Mouse (Mus musculus): ENCODE data around the gene Rps2. TPM values are rescaled to one million over a fixed set of nuclear protein-coding genes. Genes with fewer than 3 reads are reported as not detected.

The Rps2 gene
- polyA plus RNA-seq, 1 experiment from 2014 or later: 856 TPM

DNA sequence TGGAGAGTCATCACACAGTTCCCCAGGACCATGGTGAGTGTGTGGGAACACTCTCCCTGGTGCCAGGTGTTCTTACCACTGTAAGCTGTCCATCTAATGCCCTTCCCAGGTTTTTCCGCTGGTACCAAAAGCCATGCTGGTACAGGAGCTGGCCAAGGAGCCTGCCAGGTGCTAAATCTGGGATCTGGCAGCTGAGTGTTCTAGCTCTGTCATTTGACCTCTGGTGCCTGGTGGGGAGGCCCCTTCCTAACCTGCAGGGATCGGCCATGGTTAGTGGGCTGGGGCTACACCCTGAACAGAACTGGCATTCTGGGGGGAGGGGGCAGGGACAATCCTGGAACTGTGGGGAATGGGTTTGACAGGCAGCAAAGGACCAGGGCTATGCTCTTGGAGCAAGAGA lies 9.7 kb downstream of the Rps2 start, which contains the start of gene Rpl3l:
TSS of gene Rpl3l (plus strand) at position 203 of the 400 bp plus-strand sequence.
- H3K36me3 ChIP-seq (replicated peaks; ENCODE audit: insufficient read depth, low read length): peaks cover under 1% of the 10 kb centered on the region; the same call in 1 of the 2 replicates
- no peaks in the 10 kb centered on the region for H3K9me3 ChIP-seq (ENCODE audit: low read length)
- H3K27me3 ChIP-seq (ENCODE audit: insufficient read depth, low read length): no peaks in the 10 kb centered on the region
- TF ChIP-seq CTCF (IDR thresholded peaks at IDR 0.05; ENCODE audit: low read depth): no peak
- TF ChIP-seq EP300 (IDR thresholded peaks at IDR 0.05; ENCODE audit: low read depth): no peak
- no peak within 1 kb of the TSS for H3K4me3 ChIP-seq (ENCODE audit: low read depth, low read length)
- no peak within 1 kb of the TSS for H3K4me2 ChIP-seq (ENCODE audit: low read depth, low read length)
- ATAC-seq (no peak), DNase-seq (no peak)
- H3K27ac ChIP-seq (ENCODE audit: low read depth): no peak within 1 kb of the TSS
- H3K4me1 ChIP-seq (ENCODE audit: insufficient read depth): peaks cover 14% of the 10 kb centered on the region
- 75% methylated on average over 2 of the region's 2 CpGs for WGBS (ENCODE audit: insufficient replicate concordance)
- no peak within 1 kb of the TSS; the same call in 1 of the 2 replicates for H3K9ac ChIP-seq (replicated peaks)

DNA sequence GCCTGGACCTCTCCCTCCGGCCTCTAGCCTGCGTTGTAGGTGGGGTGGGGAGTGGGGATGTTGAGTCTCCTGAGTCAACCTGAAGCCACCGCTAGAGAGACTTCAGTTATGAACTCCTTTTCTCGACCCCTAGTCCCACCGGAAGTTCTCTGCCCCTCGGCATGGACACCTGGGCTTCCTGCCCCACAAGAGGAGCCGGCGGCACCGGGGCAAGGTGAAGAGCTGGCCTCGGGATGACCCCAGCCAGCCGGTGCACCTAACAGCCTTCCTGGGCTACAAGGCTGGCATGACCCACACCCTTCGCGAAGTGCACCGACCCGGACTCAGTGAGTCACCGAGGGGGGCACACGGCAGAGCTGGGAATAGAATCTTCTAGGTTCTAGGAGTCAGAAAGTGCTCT lies 10.3 kb downstream of the Rps2 start:
- DNase-seq (no peak), ATAC-seq (no peak)
- no peaks in the 10 kb centered on the region for H3K27me3 ChIP-seq (ENCODE audit: insufficient read depth, low read length)
- no peak overlapping the region for H3K4me3 ChIP-seq (ENCODE audit: low read depth, low read length)
- TF ChIP-seq CTCF (IDR thresholded peaks at IDR 0.05; ENCODE audit: low read depth): no peak
- no peak for TF ChIP-seq EP300 (IDR thresholded peaks at IDR 0.05; ENCODE audit: low read depth)
- peaks cover 8% of the 10 kb centered on the region for H3K4me1 ChIP-seq (ENCODE audit: insufficient read depth)
- H3K4me2 ChIP-seq (ENCODE audit: low read depth, low read length): no peak overlapping the region
- WGBS (ENCODE audit: insufficient replicate concordance): 72% methylated on average over 16 of the region's 17 CpGs
- no peaks in the 10 kb centered on the region for H3K36me3 ChIP-seq (replicated peaks; ENCODE audit: insufficient read depth, low read length)
- H3K9me3 ChIP-seq (ENCODE audit: low read length): no peaks in the 10 kb centered on the region
- no peak overlapping the region; the same call in 1 of the 2 replicates for H3K9ac ChIP-seq (replicated peaks)
- H3K27ac ChIP-seq (ENCODE audit: low read depth): no peak overlapping the region

DNA sequence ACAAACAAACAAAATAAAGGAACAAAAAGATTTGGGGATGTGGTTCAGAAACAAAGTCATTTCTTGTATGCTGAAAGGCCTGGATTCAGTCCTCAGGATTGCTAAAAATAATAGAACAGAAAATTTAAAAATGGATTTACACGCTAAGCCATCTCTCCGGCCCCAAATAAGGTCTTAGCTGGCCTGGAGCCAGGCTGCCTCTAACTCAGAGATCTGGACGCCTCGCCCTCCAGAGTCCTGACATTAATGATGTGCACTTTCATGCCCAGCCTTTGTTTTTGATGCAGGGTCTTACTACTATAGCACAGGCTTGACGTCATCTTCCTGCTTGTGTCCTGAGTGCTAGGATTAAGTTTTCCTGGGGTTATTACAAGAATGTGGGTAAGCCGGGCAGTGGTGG lies 11.2 kb downstream of the Rps2 start:
- no peak overlapping the region for H3K4me3 ChIP-seq (ENCODE audit: low read depth, low read length)
- H3K9ac ChIP-seq (replicated peaks): no peak overlapping the region
- DNase-seq: no peak
- peaks cover 3% of the 10 kb centered on the region; the same call in 1 of the 2 replicates for H3K4me1 ChIP-seq (ENCODE audit: insufficient read depth)
- no peak overlapping the region for H3K27ac ChIP-seq (ENCODE audit: low read depth)
- H3K27me3 ChIP-seq (ENCODE audit: insufficient read depth, low read length): no peaks in the 10 kb centered on the region
- TF ChIP-seq EP300 (IDR thresholded peaks at IDR 0.05; ENCODE audit: low read depth) (no peak), CTCF (IDR thresholded peaks at IDR 0.05; ENCODE audit: low read depth) (no peak)
- H3K36me3 ChIP-seq (replicated peaks; ENCODE audit: insufficient read depth, low read length): no peaks in the 10 kb centered on the region
- no peak for ATAC-seq
- no peaks in the 10 kb centered on the region for H3K9me3 ChIP-seq (ENCODE audit: low read length)
- 76% methylated on average over 6 of the region's 6 CpGs for WGBS (ENCODE audit: insufficient replicate concordance)
- no peak overlapping the region for H3K4me2 ChIP-seq (ENCODE audit: low read depth, low read length)

DNA sequence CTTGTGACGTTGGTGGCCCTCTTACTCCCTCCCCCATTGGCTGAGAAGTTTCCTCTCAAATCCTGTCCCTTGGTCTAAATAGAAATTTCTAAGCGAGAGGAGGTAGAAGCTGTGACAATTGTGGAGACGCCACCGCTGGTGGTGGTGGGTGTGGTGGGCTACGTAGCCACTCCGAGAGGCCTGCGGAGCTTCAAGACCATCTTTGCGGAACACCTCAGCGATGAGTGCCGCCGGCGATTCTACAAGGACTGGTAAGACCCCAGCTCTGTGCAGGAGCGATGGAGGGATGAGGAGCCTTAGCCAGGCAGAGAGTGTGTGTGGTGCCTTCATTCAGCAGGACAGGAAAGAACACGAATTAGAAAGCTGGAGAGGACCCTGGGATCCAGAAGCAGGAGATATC lies 12.9 kb downstream of the Rps2 start:
- H3K9me3 ChIP-seq (ENCODE audit: low read length): no peaks in the 10 kb centered on the region
- no peak overlapping the region for H3K27ac ChIP-seq (ENCODE audit: low read depth)
- WGBS (ENCODE audit: insufficient replicate concordance): 80% methylated on average over 14 of the region's 14 CpGs
- peaks cover 7% of the 10 kb centered on the region for H3K4me1 ChIP-seq (ENCODE audit: insufficient read depth)
- H3K4me2 ChIP-seq (ENCODE audit: low read depth, low read length): no peak overlapping the region
- H3K36me3 ChIP-seq (replicated peaks; ENCODE audit: insufficient read depth, low read length): no peaks in the 10 kb centered on the region
- TF ChIP-seq CTCF (IDR thresholded peaks at IDR 0.05; ENCODE audit: low read depth) (no peak), EP300 (IDR thresholded peaks at IDR 0.05; ENCODE audit: low read depth) (no peak)
- H3K27me3 ChIP-seq (ENCODE audit: insufficient read depth, low read length): no peaks in the 10 kb centered on the region
- H3K4me3 ChIP-seq (ENCODE audit: low read depth, low read length): no peak overlapping the region
- H3K9ac ChIP-seq (replicated peaks): no peak overlapping the region
- ATAC-seq (no peak), DNase-seq (no peak)

DNA sequence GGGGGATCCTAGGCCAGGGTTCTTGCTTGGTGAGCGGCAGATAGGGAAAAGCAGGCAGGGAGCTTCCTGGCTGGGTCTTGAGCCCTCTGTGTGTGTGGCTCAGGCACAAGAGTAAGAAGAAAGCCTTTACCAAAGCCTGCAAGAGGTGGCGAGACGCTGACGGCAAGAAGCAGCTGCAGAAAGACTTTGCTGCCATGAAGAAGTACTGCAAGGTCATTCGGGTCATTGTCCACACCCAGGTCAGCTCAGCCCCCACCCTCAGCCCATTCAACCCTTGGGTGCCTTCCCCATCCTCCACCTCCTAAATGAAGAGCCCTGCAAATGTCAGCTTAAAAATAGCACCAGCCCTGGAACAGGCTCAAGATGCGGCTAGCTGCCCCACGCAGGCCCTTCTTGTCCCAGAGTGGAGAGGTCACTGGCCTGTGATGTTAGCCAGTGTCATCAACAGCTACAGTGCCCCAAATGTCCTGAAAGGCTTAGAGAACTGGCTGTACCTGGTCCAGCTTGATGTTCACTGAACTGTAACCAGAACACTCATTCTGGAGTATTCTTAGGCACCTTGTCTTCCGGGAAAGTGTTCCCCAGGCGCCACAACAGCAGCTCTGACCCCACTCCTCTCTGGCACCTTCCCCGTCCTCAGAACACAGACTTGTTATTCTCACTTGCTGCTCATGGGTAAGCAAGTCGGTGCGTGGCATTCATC lies 14.5 kb downstream of the Rps2 start:
- ATAC-seq (no peak), DNase-seq (no peak)
- no peaks in the 10 kb centered on the region for H3K9me3 ChIP-seq (ENCODE audit: low read length)
- no peak overlapping the region for H3K4me3 ChIP-seq (ENCODE audit: low read depth, low read length)
- H3K4me1 ChIP-seq (ENCODE audit: insufficient read depth): peaks cover 15% of the 10 kb centered on the region
- H3K27ac ChIP-seq (ENCODE audit: low read depth): no peak overlapping the region
- H3K27me3 ChIP-seq (ENCODE audit: insufficient read depth, low read length): no peaks in the 10 kb centered on the region
- H3K36me3 ChIP-seq (replicated peaks; ENCODE audit: insufficient read depth, low read length): no peaks in the 10 kb centered on the region
- TF ChIP-seq EP300 (IDR thresholded peaks at IDR 0.05; ENCODE audit: low read depth) (no peak), CTCF (IDR thresholded peaks at IDR 0.05; ENCODE audit: low read depth) (no peak)
- no peak overlapping the region for H3K4me2 ChIP-seq (ENCODE audit: low read depth, low read length)
- no peak overlapping the region for H3K9ac ChIP-seq (replicated peaks)
- 77% methylated on average over 12 of the region's 12 CpGs for WGBS (ENCODE audit: insufficient replicate concordance)

DNA sequence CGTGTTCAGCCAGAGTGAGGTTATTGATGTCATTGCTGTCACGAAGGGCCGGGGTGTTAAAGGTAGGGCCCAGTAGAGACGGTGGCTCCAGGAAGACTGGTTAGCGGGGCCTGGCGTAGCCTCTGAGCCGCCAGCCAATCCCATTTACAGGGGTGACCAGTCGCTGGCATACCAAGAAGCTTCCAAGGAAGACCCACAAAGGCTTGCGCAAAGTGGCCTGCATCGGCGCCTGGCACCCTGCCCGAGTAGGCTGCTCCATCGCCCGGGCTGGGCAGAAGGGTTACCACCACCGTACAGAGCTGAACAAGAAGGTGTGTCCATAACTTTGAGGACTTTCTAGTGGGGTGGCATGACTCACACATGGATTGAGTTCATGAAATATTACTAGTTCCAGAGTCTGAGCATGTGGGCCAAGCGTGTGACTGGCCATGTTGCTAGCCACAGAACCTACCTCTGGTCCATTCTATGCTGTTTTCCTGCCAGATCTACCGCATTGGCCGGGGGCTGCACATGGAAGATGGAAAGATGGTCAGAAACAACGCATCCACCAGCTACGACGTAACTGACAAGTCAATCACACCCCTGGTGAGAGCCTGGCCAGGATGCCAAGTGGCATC lies 15.6 kb downstream of the Rps2 start:
- TF ChIP-seq CTCF (IDR thresholded peaks at IDR 0.05; ENCODE audit: low read depth) (no peak), EP300 (IDR thresholded peaks at IDR 0.05; ENCODE audit: low read depth) (no peak)
- no peak for ATAC-seq
- Histone ChIP-seq H3K4me1 (ENCODE audit: insufficient read depth) (peaks cover 15% of the 10 kb centered on the region), H3K27me3 (ENCODE audit: insufficient read depth, low read length) (no peaks in the 10 kb centered on the region), H3K4me2 (ENCODE audit: low read depth, low read length) (no peak overlapping the region), H3K9ac (replicated peaks) (no peak overlapping the region), H3K27ac (ENCODE audit: low read depth) (no peak overlapping the region), H3K9me3 (ENCODE audit: low read length) (no peaks in the 10 kb centered on the region), H3K36me3 (replicated peaks; ENCODE audit: insufficient read depth, low read length) (no peaks in the 10 kb centered on the region), H3K4me3 (ENCODE audit: low read depth, low read length) (no peak overlapping the region)
- DNase-seq: no peak
- WGBS (ENCODE audit: insufficient replicate concordance): 81% methylated on average over 21 of the region's 21 CpGs

Measured in liver, postnatal 0 days (tissue).